Mouse (Mus musculus) urinary bladder, postnatal 25 days (tissue): ENCODE results near the gene Wrnip1.
A peak's percentile ranks its signal among the peaks of the same experiment; 100 is the strongest.

Experiments used
- DNase-seq: peaks from one replicate; pipeline ENCODE4 v3.0.0; 2022; ENCODE audit warnings: low spot score

Wrnip1 gene

GRCm38 (mm10) chr13:32807624-32808023 is 5.8 kb downstream of the Wrnip1 start:
- DNase-seq: no peak

GRCm38 (mm10) chr13:32819241-32819640 is 17.4 kb downstream of the Wrnip1 start:
- DNase-seq: no peak

- DNase-seq: no peak
Observed at GRCm38 (mm10) chr13:32819926-32820325, 18.1 kb downstream of the Wrnip1 start.

GRCm38 (mm10) chr13:32821671-32822070 is 19.8 kb downstream of the Wrnip1 start:
- no peak for DNase-seq

- DNase-seq: no peak
Observed at GRCm38 (mm10) chr13:32823126-32823525, 21.3 kb downstream of the Wrnip1 start.

DNA sequence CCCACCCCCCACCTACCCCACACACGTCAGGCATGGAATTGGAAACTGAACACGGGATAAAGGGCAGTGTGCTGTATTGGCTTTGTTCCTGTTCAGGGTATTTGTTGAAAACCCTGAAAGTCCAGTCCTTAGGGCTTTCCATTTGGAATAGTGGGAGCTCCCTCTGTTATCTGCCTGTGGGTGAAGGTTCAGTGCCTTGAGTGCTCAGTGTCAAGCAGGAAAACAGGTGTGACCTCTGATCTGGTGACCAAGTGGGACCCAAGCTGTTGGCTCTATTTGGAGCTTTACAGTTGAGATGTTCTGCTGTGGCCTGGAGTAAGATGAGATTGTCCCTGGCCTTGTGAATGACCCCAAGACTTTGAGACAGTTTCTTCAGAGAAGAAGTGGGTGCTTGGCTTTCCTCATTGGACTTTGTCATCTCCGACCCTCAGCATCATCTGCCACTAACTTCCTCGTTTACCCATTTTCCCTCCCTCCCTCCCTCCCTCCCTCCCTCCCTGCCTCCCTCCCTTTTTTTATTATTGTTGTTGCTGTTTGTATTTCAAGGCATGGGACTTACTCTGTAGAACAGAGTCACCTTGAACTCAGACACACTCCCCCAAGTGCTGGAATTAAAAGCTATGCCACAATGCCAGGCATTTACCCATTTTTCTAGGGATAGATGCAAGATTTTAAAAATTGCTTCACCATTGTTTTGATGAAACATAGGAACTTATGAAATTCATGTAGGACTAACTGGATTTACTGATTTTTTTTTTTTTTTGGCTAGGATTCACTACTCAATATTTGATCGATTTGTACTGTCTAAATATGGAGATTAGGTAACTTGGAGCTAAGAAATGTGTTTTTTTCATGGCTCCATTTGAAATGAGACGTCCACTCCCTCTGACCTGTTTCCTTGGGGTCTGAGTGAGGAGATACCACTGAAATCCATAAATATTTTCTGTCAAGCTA is 22.8 kb downstream of the Wrnip1 start:
- no peak for DNase-seq

DNA sequence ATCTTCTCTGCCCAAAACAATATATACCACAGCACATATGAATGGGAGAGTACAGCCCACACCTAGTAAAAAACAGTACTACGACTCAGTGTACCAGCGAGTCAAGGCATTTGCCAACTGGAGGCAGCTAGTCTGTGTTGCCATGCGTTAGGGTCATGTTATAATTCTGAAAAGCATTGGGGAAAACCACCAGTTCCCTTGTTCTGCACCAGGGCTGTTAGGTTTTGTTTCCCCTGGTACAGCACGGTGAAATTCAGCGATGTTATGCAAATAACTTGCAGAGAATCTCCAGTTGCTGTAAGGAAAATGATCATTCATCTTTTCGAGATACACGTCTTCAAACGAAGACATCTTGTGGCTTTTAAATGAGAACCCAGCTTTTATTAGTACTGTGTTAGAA is 23.7 kb downstream of the Wrnip1 start:
- DNase-seq: no peak

DNA sequence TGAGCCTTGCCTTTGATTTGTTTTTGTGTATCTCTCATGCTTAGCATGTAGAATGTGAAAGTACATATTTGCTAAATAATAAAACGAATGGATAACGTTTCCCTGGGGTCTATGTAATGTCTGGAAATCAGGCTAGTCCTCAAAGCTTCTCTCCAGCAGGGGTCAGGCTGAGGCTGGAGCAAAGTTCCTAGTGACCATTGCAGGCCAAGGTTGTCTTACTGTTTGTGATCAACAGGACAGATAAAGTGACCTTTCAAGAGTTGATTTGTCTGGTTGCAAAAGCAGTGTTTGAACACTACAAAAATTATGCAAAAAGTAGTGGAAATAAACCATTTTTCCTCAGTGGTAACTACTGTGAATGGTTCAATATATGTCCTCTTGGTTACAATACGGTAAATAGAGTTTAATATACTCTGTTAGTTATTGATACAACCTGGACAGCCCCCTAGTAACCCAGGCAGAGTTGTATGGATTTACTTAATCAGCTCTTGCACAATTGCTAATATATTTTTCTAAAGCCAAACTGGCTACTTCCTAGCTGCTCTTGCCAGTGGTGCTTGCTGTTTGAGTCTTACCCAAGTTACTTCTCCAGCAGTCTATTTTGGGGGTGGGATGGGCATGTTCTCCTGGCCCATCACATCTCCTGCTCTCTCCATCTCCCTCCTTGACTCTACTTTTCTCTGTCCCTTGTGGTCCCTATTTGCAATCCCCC is 25.4 kb downstream of the Wrnip1 start:
- DNase-seq: no peak

GRCm38 (mm10) chr13:32827951-32828350 is 26.1 kb downstream of the Wrnip1 start:
- peak; percentile 47 for DNase-seq

- DNase-seq: no peak
Observed at GRCm38 (mm10) chr13:32828886-32829285, 27.0 kb downstream of the Wrnip1 start.

GRCm38 (mm10) chr13:32831505-32832273 is 29.9 kb downstream of the Wrnip1 start:
- no peak for DNase-seq

GRCm38 (mm10) chr13:32832776-32833175 is 30.9 kb downstream of the Wrnip1 start:
- no peak for DNase-seq

GRCm38 (mm10) chr13:32833237-32833636 is 31.4 kb downstream of the Wrnip1 start:
- DNase-seq: no peak

DNA sequence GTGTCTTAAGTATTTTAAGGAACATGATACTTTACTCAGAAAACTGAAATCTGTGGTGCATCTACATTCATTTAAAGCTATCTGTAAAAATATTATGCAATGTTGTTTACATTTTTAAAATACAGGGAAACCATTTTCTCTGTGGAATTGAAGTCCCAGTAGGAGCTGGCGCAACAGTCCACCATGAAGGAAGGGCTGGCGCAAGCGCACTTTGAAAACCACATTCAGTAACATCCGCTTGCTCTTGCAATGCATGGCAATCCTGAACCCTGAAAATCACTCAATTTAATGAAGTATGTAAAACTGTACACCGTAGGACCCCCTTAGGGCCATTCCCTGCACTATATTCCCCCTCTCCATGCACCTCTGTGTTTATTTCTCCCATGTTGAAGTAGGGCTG is 32.7 kb downstream of the Wrnip1 start:
- DNase-seq: no peak

GRCm38 (mm10) chr13:32839314-32839713 is 37.5 kb downstream of the Wrnip1 start:
- DNase-seq: no peak

DNA sequence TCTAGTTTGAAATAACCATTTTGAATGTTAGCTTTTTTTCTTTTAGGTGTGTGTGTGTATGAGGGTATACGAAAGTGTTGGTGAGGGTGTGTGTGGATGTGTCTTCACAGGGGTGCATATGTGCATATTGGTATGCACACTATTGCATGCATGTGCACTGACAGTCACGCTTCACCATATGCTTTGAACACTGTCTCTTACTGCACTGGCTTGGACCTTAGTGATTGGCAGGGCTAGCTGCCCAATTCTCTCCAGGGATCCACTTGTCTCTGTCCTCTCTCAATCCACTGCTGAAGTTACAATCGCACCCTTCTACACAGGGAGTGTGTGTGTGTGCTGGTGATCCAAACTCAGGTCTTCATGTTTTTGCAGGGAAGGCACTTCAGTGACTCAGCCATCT is 39.5 kb downstream of the Wrnip1 start:
- no peak for DNase-seq

DNA sequence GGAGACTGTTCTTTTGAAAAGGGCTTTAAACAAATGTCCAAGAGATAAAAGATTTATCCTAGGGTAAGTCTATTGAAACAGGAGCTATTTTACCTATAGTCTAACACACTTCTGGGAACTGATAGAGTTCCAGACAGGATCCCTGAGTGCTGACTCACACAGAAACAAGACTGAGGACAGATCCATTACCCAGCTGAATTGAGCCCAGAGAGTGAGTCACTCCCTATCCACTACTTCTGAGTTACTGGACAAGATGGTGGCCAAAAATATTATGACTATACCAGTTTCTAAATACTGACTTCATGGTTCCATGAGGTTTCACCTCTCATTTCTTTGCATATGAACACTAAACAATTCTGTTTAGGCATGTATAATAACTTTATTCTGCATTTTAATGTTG is 44.4 kb downstream of the Wrnip1 start:
- DNase-seq: no peak

DNA sequence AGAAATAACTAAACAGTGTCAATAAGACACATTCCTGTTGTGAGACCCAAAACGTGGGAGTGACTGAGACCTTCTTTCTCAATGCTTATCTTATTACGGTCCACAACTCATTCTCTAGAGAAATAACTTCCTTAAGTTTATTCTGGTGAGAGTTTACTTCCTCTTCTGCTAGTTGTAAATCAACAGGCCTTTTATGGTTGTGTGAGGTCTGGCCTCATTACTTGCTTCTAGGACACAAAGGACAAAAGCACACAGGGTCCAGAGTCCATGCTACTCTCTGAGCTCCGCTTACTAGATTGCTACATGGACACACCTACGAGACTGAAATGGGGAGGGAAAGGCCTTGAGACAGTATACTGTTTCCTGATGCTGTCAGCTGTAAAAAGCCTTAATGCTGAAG is 47.3 kb downstream of the Wrnip1 start:
- no peak for DNase-seq

DNA sequence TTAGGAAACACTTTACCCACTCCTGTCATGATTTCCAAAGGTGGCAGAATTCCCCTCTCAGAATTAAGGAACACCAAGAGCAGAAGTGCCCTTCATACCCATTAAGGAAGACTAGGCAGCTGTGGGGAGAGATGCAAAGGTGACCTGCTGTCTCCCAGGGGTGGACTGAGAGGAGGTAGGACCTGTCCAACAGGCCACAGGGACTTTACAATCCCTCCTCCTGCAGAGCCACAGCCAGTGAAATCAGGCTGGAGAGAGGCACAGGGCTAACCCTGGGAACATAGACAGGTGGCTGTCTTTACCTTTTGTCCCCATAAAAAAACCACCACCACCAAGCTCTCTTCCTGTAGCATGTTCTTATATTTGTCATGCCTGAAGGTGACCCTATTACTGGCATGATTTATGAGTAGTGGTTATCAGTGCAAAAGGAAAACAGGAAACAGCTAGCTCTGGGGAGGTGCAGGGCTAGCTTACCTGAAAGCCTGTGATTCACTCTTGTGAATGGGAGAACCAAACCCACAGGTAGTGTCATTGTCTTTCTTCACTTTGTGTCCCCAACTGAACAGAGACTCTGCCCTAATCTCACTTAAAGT is 47.8 kb downstream of the Wrnip1 start:
- DNase-seq: no peak

GRCm38 (mm10) chr13:32850156-32850555 is 48.3 kb downstream of the Wrnip1 start:
- no peak for DNase-seq

GRCm38 (mm10) chr13:32850668-32851404 is 49.0 kb downstream of the Wrnip1 start, which contains the start of gene Serpinb1a:
Serpinb1a (minus strand) TSS chr13:32851185.
- peak; percentile 39 for DNase-seq
